Mouse (Mus musculus) brain, adult 2 months (tissue): ENCODE results near the gene Olfr709-ps1.
"Not testable (repeated sequence)": the region's sequence is repeated elsewhere in the genome, so short reads cannot be mapped to it uniquely, and the experiment has no call there.

Experiments used
- DNase-seq: peaks from one replicate; pipeline ENCODE4 v3.0.0; 2011; ENCODE audit warnings: low read depth, low spot score

The Olfr709-ps1 gene

GRCm38 (mm10) chr7:106932119-106932518, at the start of gene Olfr709-ps1:
Gene Olfr709-ps1 (minus strand): TSS chr7:106932219.
- DNase-seq: no peak

- DNase-seq: no peak
Measured at GRCm38 (mm10) chr7:106975353-106975752, 43.3 kb upstream of the Olfr709-ps1 start, which contains the start of gene Olfr711. Gene Olfr711 (minus strand): TSS chr7:106975453.

DNA sequence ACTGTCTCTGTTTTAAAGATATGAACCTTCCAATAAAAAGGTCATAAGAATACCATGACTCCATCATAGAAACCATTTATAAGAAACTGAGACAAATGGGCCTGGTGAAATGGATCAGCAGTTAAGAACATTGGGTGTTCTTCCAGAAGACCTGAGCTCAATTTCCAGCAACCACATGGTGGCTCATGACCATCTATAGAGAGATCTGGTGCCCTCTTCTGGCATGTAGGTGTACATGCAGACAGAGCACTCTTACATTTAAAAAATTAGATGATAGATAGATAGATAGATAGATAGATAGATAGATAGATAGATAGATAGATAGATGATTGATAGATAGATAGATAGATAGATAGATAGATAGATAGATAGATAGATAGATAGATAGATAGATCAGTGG, 35.5 kb upstream of the Olfr709-ps1 start:
- peak; percentile 3 for DNase-seq

- no peak for DNase-seq
Measured at GRCm38 (mm10) chr7:106963837-106964236, 31.8 kb upstream of the Olfr709-ps1 start, which contains the start of gene Olfr6. Gene Olfr6 (minus strand): TSS chr7:106963937.

DNA sequence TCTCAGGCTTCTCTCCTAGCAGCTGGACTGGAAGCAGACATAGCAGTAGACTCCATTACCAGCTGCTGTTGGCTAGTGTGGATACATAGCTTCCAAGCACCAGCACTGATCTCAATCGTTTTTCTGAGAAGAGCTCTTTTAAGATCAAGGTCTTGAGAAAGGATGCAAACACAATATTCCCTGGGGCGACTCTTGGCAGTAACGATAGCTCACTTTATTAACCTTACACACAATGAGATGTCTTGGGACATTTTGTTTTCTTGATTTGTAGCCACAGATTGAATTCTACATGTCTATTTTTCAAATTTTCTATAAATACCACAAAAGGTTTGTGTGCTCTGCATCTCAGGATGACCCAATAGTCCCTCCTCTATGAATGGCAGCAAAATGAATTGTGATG, 16.2 kb upstream of the Olfr709-ps1 start, which contains the start of gene Olfr710:
Gene Olfr710 (minus strand): TSS at position 101 of the 400 bp plus-strand sequence.
- no peak for DNase-seq

DNA sequence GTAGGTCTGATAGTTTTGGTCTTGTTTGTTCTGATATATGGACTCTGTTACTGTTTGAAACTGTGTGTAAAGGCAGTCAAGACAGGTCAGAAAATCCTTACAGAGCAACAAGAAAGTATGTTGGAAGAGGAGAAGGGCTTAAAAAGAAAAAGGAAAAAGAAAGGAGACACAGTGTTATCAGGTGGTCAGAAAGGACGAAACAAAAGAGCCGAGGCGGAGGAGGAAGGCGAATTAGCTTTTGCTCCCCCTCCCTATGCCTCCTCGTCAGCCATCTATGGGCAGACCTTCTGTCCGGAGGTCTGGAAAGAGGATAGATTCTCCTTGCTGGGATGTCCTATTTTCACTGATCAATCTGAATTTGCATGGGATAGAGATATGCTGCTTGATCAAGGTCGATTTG, 11.1 kb downstream of the Olfr709-ps1 start:
- not testable (repeated sequence) for DNase-seq

DNA sequence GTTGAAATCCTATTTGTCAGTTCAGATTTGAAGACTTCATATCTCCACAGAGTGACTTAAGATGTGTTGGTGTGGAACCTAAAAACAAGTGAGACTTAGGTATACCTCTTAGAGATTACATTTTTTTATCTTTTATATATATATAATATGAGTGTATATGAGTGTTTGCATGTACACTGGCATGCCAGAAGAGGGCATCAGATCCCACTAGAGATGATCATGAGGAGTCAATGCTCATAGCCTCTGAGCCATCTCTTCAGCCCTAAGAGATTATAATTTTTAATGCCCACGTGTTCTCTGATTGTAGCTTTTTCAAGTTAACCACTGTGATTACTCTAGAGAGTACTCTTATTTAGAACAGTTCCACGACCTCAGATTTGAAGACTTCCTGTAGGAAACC, 24.3 kb downstream of the Olfr709-ps1 start, which contains the start of gene Olfr1532-ps1:
Gene Olfr1532-ps1 (plus strand): TSS at position 326 of the 400 bp plus-strand sequence.
- no peak for DNase-seq

GRCm38 (mm10) chr7:106901141-106901540, 30.9 kb downstream of the Olfr709-ps1 start, which contains the start of gene Olfr707:
Gene Olfr707 (minus strand): TSS chr7:106901241.
- not testable (repeated sequence) for DNase-seq

- DNase-seq: no peak
Measured at GRCm38 (mm10) chr7:106888062-106888461, 44.0 kb downstream of the Olfr709-ps1 start, which contains the start of gene Olfr706. Gene Olfr706 (minus strand): TSS chr7:106888162.

DNA sequence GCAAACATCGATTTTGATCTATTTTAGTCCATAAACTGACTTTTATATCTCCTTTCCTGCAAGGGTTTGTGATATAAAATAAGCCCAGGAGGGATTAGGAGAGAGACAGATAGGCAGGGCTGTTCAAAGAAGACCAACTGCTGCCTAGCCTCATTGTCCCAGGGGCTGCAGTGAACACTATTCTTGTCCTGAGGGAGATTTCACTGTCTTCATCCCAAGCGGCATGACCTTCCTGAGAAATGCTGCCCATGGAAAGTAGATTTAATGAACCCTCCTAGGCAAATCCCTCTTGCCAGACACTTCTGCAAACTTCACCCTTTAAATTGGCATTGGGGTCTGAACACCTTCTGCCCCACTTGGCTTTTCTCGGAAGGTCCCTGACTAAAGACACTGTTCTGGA, 55.2 kb downstream of the Olfr709-ps1 start, which contains the start of gene Olfr705:
Gene Olfr705 (minus strand): TSS at position 101 of the 400 bp plus-strand sequence.
- no peak for DNase-seq
